Mouse (Mus musculus): Measurements from ENCODE around the gene Slc7a1.

Gene Slc7a1

DNA sequence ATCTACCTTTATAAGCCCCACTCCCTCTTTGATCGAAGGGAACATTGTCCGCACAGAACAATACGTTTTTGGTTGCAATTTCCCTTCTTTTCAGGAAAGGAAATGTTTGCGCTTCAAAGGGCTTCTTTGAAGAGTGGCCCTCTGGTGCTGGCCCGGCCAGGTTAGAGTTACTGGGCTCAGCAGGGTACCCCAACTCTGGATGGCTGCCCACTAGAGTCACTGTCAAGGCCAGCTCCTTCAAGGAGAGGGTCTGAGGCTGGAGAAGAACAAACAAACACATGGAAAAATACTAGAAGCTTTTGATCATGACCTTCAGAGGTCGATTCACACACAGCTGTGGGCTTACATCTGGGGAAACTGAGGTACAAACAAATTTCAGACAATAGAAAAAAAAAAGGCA is 6.9 kb downstream of the Slc7a1 start:
- DNase-seq (ENCODE audit: low spot score in 2 of 2), result no peak

DNA sequence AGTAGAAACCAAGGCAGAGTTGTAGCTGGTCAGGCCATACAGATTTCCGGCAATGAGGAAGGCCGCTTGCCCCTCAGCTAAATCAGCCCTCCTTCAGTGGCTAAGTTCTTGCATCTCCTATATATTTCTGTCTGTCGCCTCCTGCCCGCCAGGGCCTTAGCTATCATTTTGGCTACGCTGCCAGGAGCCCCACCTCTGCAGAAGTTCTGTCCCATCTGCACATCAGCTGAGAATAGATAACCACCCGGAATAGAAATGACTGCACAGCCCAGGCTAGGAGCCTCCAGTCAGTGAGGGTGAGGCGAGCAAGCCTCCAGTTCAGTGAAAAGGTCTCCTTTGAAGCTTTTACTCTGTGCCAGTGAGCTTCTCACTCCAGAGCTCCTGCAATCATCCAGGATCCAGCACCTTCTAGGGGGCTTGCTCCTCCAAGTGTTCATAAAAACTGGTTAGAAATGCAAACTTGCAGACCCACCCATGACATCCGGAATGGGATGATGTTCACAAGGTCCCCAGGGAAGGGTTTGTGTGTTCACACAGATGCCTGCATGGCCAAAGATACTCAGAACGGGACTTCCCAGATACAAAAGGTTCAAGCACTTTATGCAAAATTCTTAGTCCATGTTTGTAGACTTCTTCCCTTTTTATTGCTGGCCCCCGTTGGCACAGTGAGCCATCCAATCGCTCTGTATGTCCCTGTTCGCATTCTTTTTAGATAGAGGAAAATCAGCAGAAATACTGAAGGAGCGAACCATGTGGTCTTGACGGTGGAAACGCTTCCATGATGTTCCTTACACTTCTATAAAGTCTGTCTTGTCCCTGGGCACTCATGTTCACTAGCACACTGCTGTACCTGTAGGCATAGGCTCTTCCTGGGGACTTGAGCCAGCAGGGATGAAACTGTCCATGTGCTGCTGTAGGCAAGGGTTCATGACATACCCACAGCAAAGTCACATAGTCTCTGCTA is 10.4 kb downstream of the Slc7a1 start:
- peak; percentile 67 to 72 for DNase-seq (ENCODE audit: low spot score in 2 of 2)

DNA sequence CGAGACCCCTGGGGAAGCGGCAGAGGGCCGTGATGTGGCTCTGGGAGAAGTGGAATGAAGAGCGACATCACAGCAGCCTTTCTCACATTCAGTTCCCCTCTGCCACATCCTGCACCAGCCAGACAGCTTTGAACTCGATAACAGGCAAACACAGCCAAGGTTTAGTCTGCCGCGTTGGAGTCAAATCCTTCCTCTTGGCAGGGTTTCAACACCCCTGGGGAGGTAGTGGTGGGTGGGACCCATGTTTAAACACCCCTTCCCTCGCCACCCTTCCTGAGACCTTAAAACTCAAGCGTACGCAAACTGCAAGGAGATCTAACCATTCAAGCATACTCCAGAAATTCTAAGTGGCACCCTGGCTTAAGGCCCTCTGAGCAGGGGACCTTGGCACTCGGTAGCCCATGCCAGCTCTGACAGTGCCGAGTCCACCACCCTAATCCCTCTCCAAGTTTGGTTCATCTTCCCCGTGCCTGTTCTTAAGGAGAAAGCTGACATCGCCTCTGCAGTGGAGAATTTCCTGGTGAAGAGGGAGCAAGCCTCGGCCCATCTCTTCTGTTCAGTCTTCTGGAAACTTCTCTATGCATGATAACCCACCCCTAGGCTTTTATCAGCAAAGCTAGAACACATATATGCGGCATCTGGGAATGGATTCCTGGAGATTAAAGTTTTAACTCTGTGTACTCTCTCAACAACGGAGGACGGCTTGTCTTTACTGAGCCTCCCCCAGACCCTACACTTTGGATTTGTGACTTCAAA is 11.3 kb downstream of the Slc7a1 start:
- peak in 1 of 2 experiments; percentile 25 for DNase-seq (ENCODE audit: low spot score in 2 of 2)

DNA sequence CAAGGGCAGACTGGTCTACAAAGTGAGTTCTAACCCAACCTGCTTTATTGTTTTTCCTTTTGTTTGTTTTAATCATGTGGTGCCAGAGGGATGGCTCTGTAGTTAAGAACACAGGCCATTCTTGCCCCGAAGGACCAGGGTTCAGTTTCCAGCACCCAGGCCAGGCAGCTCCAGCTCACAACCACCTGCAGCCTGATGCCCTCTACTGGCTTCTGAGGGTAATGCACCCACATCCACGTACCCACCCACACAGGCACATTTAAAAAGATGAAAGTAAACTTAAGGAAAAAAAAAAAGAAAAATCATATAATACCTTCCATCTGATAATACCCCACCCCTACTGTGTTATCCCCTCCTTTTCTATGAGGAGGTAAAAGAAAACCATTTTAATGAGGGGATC is 11.9 kb downstream of the Slc7a1 start:
- no peak for DNase-seq (ENCODE audit: low spot score in 2 of 2)

DNA sequence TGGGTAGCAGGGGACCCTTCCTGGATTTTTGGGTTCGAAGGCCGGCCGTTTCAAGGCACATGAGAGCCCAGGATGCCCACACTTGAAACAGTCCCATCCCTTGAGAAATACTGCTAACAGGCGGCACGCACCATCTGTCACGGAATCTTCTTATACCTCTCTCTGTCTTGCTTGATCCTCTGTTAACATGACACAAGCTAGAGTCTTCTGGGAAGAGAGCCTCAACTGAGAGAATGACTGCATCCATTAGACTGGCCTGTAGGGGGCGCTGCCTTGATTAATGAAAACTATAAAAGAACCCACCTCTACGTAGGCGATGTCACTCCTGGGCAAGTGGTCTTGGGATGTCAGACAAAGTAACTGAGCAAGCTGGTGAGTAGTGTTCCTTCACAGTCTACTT is 13.2 kb downstream of the Slc7a1 start:
- DNase-seq (ENCODE audit: low spot score in 2 of 2), result no peak

DNA sequence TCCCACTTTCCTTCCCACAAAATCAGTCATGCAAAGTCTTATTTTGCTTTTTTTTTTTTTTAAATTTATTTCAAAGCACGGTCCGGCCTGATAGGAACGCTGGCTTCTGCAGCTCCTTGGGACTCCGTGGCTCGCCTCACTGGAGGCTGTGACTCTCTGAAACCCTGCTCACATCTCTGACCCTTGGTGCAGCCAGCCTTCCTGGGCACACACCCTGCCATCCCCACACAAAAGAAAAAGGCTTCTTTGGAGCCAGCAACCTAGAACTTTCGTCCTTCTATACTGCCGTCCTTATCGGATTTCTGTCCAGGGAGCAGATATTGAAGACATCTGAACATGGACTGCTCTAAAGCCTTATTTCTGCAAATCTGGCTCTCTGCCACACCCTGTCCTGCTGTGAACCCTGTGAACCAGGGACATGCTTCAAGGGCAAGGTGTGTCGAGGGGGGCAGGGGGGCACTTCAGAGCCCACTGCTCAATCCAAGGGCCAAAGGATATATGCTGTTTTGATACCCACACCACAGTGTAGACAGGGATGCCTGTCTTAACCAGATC is 15.1 kb downstream of the Slc7a1 start:
- no peak for DNase-seq (ENCODE audit: low spot score in 2 of 2)

DNA sequence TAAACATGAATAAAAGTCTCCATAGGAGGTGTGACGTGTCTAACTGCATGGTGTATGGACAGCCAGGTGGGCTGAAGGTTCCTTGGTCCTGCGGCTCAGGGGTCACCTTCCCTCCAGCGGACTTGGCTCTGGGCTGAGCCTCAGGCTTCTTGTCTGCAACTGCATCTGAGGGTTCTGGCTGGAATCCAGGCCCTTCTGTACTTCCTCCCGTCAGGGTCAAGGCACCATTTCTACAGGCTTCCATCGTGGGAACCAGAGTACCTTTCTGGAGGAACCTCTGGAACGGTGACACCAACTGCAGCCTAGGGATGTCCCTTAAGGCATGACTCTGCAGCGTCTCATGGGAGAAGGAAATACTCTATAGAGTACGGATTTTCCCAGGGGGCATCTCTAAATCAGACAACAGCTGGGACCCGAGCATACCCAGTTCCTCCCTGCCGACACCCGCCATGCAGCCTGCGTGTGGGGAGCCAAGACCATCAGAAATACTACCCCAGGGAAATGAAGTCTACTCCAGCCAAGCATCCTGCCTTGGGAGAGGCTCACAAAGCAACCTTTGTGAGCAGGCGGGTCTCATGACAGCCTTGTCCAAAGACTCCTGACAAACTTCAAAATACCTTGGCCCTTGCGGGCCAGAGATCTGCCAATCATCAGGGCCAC is 15.7 kb downstream of the Slc7a1 start:
- no peak for DNase-seq (ENCODE audit: low spot score in 2 of 2)

DNA sequence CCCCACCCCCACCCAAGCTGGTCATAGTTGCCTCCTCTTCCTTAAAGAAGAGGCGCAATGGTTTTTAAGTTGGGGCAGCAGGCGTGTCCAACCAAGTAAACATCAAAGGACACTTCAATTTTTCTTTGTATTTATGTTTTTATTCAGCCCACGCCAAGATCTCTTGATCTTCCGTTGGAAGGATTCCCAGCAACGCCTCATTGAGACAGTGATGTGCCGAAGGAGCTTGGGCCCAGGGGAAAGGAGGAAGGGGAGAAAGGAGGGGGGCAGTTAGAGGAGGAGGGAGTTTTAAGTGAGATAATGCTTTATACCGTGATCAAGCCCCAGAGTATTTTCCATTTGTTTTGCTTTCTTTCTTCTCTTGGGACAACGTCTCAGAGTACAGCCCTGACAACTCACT is 18.6 kb downstream of the Slc7a1 start:
- DNase-seq (ENCODE audit: low spot score in 2 of 2), result no peak

DNA sequence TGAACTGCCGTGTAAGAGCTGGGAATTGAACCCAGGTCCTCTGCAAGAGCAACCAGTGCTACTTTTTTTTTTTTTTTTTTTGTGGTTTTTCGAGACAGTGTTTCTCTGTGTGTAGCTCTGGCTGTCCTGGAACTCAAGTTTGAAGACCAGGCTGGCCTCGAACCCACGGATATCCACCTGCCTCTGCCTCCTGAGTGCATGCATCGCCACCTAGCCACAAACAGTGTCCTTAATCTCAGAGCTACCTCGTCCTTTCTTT is 19.5 kb downstream of the Slc7a1 start:
- DNase-seq (ENCODE audit: low spot score in 2 of 2), result no peak

DNA sequence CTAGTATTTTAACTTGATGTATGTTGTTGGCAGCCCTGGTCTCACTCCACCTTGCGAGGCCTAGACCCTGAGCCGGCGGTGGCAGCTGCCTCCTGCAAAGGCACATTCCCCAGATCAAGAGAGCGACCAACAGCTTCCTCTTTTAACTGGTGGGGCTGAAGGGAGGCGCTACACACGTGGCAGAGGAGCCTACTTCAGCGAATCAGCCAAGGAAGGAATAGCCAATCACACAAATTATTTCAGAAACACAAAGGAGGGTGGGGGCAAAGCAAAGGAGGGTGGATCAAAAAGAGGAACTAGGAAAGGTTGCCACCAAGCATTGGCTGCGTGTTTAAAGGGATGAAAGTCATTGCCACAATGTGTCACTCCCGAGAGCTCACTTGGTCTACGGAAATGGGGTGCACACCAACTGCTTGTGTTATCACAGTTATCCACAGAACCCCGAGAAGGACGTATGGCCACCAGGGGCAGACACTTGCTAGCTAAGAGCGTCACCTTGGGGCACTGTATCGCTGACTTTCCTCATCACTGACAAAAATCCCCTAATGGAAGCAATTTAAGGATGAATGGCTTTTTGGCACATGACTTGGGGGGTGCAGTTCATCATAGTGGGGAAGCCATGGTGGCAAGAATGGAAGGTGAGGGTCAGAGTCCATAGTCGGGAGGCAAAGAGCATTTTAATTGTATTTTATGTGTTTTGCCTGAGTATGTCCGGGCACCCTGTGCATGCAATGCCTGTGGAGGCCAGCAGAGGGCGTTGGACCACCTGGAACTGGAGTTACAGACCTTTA is 20.1 kb downstream of the Slc7a1 start:
- DNase-seq (ENCODE audit: low spot score in 2 of 2), result peak; percentile 58 to 73

DNA sequence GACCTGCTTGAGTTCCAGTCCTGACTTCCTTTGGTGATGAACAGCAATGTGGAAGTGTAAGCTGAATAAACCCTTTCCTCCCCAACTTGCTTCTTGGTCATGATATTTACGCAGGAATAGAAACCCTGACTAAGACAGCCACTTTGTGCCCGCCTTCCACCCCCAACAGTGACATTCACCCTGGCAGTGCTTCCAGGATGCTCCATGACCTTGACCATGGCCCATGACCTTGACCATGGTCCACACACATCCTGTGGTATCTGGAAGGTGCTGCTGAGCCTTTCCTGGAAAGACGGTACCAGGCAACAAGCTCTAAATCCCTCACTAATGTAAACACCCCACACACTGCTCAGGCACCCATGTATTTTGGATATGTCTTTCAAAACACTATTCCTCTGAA is 21.0 kb downstream of the Slc7a1 start:
- no peak for DNase-seq (ENCODE audit: low spot score in 2 of 2)

DNA sequence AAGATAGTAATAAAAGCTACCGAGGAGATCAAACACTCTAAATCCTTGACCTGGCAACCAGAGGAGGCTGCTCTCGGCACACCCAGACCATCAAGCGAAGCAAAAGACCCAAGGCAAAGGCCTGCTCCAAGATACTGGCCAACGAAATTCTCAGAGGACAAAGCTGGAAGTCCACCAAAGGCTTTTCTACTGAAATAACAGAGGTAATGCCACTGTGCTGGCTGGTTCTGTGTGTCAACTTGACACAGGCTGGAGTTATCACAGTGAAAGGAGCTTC is 21.5 kb downstream of the Slc7a1 start:
- no peak for DNase-seq (ENCODE audit: low spot score in 2 of 2)

DNA sequence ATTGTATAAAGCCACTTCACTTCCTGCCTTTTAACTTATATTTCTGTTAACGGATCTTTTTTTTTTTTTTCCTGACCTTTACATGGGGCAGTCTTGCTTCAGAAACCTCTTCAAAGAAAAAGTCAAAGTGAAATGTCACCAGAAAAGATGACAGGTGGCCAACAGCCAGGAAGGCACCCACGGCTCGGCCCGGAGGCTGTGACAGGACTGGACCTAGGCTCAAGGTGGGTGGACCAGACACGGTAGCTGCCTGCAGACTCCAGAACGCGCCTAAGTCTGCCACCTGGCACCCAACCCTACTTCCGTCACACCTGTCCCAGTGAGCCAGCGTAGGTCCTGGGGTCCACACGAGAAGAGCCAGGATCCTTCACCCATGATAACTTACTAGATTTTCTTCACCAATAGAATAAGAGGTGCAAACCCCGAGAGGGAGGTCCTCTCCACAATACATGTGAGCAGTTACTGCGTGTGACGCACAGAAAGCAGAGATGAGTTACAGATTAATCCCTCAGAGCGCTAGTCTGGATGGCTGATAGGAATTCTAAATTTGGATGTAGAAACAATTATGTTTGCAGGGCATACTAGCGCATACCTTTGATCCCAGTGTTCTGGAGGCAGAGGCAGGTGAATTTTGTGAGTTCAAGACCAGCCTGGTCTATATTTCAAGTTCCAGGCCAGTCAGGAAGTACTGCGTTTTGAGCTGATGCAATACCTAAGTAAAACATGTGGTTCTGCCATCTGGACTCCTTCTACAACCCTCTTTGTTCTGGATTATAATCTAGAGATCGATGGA is 22.1 kb downstream of the Slc7a1 start:
- no peak for DNase-seq (ENCODE audit: low spot score in 2 of 2)

DNA sequence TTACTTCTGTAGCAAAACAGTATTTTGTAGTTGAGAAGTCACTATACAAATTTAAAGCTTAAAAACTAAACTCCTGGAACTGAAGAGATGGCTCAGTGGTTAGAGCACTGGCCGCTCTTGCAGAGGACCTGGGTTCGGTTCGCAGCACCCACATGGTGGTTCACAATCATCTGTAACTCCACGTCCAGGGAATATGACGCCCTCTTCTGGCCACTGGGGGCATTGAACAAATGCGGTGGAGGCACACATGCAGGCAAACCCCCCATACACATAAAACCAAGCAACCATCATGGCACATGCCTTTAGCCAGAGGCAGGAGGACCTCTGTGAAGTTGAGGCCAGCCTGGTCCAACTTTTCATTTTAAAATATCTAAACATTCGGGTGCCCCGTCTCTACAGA is 23.3 kb downstream of the Slc7a1 start:
- no peak for DNase-seq (ENCODE audit: low spot score in 2 of 2)

DNA sequence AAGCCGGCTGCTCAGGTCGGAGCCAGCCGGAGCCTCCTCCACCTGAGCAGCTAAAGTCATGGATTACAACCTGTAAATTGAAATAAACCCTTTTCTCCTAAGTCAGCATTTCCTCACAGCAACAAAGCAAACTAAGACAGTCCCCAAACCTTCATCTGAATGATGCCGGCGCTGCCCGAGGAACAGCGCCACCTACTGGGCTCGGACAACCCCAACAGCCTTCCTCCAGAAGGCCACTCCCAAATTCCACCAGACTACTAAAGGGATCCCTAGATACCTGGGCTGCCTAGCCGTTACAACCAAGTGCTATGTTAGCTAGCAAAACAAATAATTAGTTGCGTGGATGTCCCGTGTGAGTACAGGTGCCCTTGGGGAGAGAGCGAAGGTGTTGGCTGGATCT is 24.2 kb downstream of the Slc7a1 start:
- DNase-seq (ENCODE audit: low spot score in 2 of 2), result no peak

DNA sequence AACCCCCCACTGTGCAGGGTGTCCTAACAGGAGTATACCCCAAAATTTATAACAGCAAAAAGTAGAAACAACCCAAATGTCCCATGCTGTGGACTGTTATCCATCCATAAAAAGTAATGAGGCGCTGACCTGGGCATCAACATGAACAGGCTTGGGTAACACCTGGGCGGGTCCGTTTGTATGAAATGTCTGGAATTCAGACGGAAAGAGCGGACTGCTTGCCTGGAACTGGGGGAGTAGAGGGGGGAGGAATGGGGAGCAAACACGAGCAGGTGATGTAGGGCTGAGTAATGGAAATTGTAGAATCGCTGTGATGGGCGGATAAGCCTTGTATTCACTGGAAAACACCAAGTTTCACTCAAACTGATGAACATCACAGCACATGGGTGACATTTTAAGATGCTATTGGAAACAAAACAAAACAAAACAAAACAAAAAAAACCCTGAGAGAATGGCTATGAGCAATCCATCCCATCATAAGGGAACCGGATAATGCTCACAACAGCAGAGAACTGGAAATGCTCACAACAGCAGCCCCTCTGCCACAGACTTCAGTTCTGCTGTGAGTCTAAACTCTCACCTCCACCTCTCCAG is 26.5 kb downstream of the Slc7a1 start:
- DNase-seq (ENCODE audit: low spot score in 2 of 2), result no peak

DNA sequence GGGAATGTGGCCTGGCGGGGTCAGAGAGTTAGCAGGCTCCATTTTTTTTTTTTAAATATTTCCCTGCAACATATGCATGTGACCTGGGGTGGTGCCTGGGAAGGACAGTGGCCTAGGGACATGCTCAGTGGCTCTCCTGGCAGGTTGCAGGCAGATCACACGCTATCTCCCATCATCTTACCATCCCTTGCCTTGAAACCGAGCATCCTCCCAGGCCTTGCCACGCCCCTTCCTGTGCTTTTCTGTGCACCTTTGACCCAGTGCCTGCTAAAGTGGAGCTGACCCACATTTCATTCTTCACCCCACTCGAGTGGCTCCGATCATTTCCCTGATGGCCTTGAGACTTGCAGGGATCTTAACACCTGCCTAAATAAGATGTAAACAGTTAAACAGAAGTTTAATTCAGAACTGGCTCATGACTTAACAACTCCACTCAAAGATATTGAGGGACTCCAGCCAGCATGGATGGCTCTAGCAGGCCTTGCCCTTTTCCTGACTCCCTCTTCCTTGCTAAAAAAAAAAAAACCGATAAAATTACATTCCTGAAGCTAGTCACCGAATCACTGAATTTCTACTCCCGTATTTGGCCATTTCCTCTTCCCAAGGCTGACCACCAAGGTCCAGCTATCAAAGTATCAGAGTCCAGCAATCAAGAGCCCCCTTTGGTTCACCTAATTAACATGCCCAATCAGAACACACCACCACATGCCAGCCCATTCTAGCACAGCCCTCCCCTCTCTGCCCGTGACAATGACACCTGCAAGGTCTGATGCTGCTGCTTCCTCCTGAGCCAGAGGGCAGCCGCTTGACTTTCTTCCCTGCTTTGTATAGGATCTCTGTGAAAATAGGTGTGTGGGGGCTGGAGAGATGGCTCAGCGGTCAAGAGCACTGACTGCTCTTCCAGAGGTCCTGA is 27.4 kb downstream of the Slc7a1 start:
- no peak for DNase-seq (ENCODE audit: low spot score in 2 of 2)

DNA sequence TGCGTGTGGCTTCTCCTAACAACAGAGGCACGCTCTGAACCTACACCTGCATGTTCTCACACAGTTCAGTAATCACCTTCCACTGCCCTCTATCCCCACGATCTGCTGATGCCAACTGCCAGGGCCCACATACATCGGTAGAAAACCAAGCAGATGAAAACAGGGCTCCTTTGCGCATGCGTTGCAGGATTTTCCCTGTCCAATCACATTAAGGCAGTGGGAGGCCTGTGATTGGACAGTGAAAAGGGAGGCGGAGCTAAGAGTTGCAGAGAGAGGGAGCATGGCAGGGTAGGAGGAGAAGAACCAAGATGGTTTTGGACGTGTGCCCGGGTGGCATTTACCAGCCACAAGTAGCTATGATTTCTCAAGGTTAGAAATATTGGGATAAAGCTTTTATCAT is 28.3 kb downstream of the Slc7a1 start:
- DNase-seq (ENCODE audit: low spot score in 2 of 2), result no peak

DNA sequence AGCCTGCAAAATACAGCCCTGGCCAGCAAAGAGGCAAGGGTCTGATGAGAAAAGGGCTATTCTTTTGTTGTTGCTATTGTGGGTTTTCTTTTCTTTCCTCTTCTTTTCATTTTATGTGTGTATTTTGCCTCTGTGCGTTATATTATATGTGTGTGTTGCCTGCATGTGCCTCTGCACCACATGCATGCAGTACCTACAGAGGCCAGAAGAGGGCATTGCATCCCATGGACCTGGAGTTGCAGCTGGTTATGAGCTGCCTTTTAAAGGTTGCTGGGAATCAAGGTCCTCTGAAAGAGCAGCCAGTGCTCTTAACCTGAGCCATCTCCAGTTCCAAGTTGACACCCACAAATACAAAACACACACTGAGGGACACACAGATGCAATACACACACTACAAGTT is 29.1 kb downstream of the Slc7a1 start:
- peak; percentile 60 to 84 for DNase-seq (ENCODE audit: low spot score in 2 of 2)

DNA sequence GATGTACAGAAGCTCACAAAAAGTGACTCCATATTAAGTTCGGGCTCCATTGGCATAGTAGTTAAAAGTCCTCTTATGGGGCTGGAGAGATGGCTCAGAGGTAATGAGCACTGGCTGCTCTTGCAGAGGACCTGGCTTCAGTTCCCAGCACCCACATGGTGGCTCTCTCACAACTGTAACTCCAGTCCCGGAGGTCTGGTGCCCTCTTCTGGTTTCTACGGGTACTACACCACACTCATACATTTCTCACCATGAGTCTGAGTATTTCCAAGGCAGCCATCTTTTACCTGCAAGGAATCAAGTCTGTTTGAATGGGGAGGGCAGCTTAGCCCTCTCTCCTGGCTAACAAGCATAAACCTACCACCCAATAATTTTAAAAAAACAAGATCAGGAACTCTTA is 30.5 kb downstream of the Slc7a1 start:
- DNase-seq (ENCODE audit: low spot score in 2 of 2), result no peak

Data from spleen, postnatal 4 days (tissue).